Mouse (Mus musculus) layer of hippocampus, adult 8-10 months (tissue): ENCODE measurements around the gene Aox3. TPM values are rescaled to one million over a fixed set of nuclear protein-coding genes. Genes with fewer than 3 reads are reported as not detected.

ENCODE experiments used
- DNase-seq, 2 experiments: peaks; one replicate each; pipeline ENCODE4 v3.0.0; 2022; ENCODE audit warnings: low spot score in 2 of 2
- total RNA-seq, 4 experiments: library from RNA; stranded (reverse); gene quantifications; 2 replicates each; pipeline ENCODE4 v1.2.4; 2022

Gene Aox3
- total RNA-seq, 4 experiments from 2014 or later, result 2.6 to 4.2 (median 3.1) TPM

DNA sequence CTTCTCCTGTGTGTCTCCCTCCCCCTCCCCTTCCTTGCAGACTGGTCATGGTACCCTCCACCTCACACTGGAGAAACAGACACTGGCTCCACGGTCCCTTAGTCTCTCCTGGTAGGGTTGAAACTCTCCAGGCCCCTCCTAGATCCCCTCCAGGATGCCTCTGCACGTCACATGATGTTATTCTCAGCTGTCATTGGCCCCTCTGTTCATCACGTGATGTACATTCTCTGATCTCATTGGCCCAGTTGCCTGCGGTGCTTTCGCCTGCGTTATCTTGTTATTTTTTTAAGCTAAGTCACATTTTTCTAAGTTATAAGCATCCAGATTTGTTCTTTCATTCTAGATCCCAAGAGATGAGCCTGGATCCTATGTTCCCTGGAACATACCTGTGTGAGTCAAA, 7.2 kb upstream of the Aox3 start:
- no peak for DNase-seq

DNA sequence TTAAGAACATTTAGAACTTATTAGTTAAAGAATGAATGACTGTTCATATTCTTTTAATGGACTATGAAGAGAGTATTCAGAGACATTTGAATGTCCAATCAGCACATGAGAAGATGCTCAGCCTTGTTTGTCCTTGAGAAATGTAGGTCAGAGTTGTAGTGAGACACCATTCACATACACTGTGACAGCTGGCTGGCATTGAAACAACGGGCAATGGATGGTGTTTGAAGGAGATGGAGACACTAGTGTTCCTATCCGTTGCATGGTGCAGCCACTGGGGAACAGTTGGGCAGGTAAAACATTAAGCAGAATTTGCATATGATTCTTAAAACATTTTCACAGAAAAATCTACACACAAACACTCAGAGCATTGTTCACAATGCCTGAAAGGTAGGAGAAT, 5.9 kb upstream of the Aox3 start:
- no peak for DNase-seq

DNA sequence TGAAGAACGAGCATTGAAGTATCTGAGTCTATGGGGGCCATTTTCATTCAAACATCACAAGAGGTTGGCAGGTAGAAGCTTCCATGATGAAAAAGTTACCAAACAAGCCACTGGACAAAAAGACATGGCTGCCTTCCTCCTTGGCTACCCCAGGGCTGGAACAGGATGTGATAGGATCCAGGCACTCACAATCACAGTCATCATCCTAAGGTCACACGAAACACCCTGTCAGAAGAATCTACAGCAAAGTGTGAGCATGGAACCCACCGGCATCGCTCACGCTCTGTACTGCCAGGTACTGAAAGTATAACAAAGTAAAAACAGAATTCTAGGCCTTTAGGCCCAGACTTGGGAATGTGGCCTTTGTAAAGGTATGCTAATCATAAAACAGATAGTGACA, 2.7 kb upstream of the Aox3 start:
- DNase-seq, result no peak

DNA sequence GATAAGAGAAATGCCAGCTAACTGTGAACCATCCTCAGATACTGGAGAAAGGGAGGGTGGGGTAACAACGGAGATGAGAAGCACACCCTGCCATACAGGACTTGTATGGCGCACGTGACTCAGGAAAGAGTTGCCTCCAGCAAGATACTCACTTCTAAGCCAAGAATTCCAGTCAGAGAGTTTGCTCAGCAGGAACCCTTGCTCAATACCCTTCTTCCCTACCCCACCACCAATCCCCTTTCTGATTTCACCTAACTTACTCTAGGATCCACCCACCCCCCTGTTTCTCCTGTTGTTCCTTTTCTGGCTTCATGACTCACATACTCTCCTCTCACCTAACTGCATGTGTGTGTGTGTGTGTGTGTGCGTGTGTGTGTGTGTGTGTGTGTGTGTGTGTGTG, 1.6 kb upstream of the Aox3 start:
- DNase-seq, result no peak

DNA sequence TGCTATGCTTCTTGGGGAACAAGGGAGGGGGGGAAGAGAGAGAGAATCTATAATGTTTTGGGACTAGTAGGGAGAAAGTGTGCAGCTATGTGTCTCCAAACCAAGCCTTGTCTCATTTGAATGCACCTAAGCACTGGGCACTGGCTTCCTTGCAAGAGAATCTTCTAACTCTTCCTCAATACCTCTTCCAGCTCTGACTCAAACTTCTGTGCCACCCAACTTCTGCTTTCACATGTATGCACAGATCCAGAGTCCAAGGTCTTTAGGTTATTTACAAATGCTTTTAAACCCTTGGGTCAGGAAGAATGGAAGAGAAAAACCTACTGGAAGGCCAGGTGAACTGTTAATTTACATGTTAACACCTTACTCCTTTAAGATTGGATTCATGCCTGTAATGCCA, 511 bp downstream of the Aox3 start:
- no peak for DNase-seq

DNA sequence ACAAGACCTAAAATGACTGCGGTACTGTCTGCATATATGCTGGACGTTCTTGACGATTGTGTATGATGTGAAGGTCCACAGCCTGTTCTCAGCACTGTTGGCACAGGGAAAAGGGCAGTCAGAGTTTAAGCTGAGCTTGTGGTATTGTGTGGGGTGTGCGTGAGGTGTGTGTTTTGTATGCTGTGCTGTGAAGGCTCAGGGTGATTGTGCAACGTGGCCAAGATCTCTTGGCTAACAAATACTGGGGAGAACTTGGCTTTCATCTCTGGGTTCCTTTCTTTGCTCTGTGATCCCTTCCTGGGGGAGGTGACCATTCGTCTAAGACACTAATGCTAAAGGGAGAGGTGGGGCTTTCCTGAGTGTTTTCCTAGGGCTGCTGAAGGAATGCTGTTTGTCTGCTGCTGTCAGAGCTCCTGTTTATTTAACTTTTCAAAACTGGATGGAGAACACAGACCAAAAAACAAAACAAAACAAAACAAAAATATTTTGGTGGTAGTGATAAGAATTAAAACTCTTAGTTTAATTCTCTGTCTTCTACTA, 1.2 kb downstream of the Aox3 start:
- DNase-seq, result no peak

DNA sequence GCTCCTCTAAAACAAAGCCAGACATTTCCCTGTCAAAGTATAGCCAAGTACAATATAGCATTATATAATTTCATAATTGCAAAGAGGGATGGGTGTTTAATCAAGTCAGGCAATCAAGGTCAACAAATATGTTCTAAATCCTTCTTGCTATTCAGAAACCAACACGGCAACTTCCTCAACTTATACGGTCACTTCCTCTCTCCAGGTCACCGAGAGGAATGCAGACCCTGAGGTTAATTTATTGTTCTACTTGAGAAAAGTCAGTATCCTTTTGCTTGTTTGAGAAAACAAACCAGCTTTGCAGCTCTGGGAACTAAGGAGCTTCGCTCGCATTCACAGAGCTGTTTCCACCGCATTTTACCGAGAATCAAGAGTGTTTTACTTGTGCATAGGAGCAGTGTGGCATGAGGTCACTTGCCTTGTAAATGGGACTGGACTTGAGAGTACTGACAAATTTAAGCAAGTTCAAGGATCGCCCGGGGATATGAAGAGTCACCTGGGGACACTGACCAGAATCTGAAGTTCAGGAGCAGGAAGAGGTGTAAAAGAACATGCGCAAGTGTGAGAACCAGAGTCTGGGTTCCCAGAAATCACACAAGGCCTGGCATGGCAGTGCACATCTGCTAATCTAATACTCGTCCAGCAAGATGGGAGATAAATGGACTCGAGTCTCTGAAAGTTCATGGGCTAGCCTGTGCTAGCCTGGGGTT, 1.9 kb downstream of the Aox3 start:
- DNase-seq, result no peak

DNA sequence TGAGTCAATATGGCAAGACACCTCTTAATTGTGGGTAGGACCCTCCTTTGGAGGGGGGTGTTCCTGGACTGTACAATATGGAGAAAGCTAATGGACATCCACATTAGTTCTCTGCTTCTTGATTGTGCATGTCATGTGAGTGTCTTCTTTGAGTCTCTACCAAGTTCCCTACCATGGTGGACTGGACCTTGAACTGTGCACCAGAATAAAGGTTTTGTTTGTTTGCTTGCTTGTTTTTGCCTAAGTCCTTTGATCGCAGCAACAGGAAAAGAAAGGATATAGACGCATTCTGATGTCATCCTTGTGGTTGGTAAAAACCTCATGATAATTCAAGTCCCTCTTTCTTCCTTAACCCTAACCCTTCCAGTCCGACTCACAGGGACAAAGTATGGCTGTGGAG, 5.3 kb downstream of the Aox3 start:
- DNase-seq, result no peak

DNA sequence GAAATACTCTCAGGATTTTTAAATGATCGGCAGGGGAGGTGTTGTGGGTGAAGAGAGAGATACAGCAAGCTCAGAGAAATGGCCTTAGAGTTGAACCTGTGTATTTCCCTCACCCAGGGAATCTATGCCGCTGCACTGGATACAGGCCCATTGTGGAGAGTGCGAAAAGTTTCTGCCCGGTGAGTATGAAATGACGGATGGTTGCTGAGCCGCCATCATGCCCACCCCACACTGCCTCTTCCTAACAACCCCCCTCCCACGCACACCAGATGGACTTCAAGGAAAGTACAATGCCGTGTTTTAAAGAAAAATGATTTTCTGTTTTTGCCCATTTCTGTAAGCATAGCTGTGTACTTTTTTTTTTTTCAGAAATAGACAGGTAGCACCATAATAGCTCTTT, 12.0 kb downstream of the Aox3 start:
- no peak for DNase-seq

DNA sequence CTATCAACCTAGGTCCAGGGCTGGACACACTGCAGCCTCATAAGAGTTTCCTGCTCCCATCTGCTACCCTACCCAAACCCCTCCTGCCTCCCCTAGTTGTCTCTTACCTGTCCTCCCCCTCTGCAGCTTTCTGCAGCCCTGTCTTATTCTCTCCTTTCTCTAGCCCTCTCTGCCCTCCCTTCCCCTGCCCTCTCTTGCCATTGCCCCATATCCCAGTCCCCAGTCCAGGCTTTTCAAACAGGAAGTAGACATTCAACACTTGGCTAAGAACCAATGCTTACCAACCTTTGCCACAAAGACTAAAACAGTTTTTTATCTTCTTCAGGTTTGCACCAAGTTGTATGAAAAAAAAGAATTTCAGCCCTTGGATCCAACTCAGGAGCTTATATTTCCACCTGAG, 25.0 kb downstream of the Aox3 start:
- no peak for DNase-seq

DNA sequence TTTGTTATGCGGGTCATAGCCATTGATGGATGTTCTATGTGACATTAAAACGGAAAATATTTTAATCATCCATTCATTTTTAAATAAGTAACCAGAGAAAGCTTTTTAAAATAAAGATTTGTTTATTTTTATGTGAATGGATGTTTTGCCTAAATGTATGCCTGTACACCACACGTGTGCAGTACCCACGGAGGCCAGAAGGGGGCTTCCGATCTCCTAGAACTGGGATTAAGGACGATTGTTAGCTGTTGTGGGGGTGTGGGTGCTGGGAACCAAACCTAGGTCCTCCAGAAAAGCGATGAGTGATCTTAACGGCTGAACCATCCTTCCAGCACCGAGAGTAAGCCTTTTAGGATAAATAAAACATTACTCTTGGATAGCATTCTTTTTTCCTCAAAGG, 26.1 kb downstream of the Aox3 start:
- DNase-seq, result no peak

DNA sequence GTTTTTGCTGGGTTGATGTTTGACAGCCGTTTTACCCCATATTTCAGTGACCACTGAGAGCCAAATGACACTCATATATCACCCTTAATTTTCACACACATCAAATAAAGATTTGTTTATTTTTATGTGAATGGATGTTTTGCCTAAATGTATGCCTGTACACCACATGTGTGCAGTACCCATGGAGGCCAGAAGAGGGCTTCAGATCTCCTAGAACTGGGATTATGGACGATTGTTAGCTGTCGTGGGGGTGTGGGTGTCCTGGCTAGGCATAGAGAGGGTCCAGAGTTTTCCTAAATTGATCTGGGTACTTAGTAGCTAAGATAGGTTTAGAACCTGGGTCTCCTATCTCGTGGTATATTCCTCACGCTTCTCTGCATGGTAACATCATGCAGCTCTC, 27.7 kb downstream of the Aox3 start:
- DNase-seq, result no peak

DNA sequence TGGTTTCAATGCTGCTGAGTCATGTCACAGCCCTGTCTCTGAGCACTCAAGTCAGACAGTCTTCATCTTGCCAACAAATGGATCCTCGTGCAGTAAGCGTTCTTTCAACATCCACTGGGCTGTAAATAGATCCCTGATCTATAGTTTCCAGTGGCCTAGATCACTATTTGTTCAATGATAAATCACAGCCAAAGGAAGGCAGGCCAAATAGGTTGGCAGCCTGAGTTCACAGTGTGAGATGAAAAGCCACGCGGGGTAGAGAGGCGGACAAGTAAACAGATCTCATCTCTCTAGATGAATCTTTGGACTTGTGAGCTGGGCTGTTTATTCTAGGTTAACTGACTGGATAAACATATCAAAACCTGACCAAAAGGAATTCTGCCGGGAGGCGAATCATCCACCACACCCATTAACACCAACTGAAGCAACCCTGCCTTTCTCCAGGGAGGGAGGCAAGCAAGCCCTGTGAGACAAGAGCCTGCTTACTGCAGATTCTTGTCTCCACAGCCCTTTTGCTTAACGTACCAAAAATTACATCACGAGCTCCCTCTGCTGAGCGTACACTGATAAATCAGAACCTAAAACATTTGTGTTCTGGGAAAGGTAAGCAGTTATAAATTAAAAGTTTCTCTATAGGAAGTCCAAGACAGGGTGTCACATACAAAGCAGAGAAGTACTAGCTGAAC, 31.6 kb downstream of the Aox3 start:
- DNase-seq, result peak; percentile 7 to 46

DNA sequence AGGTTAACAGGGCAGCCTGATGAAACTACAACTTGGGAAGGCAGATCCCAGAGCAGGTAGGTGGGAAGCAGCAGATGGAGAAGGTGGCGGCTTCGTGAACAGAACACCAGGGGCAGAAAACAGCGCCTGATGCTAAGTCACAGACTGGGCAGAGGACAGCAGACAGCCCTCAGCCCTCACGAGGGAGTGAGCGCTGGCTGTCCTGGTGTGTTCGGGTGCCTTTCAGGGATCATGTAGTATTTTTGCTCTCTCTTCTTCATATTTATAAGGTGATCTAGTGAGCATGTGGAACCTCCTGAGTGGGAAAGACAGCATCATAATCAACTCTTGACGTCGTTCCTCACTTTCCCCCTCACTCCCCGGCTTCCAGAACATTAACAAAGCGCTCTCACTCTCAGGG, 33.1 kb downstream of the Aox3 start:
- no peak for DNase-seq

DNA sequence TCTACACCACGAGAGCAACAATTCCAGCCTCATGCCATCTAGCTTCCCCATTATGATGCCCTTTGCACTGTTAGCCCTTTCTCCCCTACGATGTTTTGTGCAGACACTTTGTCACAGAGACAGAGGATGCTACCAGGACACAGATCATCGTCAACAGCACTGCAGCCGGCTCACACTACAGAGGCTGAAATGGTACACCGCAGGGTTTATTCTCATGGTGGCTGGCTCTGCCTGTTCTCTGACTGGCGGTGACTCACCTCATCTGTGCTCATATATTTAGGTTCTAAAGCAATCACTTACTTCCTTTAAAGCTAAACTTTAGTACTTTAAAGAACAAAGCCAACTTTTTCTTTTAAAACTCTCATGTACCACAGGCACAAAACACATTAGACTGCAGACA, 34.8 kb downstream of the Aox3 start:
- DNase-seq, result no peak

DNA sequence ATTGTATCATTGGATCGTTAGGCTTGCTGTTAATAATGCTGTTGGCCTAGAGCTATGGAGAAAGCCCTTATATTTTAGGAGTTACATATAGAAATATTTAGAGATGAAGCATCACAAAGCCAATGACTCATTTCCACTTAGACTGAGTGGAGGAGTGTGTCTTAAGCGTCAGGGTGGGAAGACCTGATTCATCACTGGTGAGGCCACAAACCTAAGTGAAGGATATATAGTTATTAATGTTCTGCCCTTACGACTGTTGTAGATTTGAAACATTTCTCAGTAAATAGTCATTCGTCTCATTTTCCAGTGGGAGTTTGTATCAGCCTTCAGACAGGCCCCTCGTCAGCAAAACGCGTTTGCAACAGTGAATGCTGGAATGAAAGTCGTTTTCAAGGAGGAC, 39.3 kb downstream of the Aox3 start:
- DNase-seq, result no peak

DNA sequence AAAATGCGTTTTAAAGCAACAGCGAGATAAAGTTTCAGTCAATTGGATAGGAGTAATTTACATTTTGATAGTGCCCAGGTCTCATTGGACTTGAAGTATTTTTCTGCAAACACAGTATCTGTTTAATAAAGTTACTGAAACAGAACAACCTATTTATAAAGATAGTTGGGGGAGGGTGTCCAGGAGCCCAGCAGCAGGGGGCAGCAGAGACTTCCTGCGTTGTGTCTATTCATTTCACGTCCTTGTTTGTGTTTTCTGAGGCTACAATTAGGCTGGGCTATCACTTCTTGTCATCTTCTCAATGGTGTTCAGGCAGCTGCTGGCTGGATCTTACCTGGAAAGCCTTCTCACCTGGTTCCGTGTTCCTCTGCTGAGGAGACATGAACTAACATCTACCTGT, 43.8 kb downstream of the Aox3 start:
- peak; percentile 5 to 46 for DNase-seq

DNA sequence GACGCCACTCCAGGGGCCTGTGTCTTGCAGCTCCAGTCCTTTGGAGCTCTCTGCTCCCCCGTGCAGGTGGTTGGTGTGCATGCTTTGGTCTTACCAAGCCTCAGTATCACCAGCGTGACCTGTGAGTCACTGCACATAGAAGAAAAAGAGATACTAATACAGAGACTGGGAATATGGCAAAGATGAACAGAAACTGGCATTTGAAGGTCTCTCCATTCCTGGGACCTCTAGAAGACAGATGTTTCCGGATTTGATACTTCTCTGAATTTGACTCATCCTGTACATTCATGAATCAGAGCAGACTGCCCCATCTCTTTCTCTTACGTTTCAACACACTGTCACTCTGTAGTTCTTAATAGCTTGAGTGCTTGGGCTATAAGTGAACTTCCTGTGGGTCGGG, 57.0 kb downstream of the Aox3 start:
- DNase-seq, result no peak

DNA sequence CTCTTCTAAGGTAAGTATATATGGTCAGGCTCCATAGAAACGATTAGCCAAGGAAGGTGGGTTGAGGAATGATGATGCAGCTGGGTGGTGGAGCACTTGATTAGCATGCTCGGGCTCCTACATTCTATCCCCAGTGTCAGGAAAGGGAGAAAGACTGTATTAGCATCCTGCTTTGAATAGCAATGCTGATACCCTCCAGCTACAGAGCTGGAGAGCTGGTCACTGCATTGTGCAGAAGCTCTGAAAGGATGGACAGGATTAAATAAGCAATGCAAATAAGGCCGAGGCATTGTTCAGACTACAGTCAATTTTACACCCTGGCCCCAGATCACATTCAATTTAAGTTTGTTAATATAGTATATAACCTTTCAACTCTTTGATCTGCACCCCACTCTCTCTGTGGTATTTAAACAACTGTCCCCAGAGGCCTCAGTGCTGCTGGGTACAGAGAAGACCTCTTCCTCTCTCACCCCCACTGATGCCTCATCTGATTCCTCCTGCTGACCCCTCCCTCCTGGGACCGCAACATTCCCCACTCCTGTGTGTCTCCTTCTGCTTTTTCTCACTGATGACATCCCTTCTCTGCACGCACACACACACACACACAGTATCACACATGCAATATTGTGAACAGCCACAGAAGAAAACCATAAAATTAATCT, 75.7 kb downstream of the Aox3 start:
- DNase-seq, result no peak

DNA sequence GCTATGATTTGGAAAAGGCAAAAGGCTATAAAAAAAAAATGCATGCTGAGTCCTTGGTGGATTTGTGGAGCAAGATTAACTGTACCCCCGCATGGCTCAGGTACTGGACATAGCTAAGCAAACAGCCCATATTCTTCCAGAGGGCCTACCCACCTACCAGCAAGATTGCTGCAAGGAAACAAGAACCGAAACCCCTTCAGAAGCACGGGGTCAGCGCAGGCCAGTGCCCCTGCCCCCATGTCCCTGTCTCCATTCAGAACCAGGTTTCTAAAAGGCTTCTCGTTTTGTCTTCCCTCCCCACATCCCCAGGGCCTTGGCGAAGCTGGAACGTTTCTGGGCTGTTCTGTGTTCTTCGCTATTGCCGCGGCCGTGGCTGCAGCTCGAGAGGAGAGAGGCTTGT, 81.4 kb downstream of the Aox3 start:
- DNase-seq, result no peak

DNA sequence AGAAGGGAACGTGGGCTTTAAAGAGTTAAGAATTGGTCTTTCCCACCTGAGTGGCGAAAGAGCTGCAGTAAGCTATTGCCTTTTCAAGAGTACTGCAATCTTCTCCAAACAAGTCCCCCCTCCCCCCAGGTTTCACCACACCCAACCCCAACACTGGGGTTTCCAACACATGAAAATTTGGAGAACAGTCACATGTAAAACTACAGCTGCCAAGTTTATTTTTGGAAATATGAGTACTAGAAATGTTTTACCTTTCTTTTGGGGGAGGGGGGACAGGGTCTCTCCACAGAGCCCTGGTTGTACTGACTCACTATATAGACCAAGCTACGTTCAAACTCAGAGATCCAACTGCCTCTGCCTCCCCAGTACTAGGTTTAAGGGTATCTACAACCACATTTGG, 82.1 kb downstream of the Aox3 start:
- DNase-seq, result no peak

DNA sequence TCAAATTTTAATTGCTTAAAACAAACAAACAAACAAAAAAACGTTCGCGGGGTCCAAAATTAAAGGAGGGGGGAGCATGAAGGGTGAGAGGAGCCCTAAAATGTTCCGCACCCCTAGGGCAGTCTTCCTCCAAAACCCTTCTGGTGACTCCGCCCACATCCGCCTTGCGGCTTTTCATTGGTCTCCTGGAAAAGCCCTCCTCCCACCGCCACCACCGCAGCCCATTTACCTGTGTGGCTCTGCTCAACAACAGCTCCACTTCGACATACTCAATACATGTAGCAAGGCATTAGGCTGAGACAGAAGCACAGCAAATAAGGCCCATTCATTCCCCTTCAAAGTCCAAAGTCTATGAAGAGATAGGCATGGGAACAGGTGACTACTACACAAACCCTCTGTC, 82.6 kb downstream of the Aox3 start:
- no peak for DNase-seq

DNA sequence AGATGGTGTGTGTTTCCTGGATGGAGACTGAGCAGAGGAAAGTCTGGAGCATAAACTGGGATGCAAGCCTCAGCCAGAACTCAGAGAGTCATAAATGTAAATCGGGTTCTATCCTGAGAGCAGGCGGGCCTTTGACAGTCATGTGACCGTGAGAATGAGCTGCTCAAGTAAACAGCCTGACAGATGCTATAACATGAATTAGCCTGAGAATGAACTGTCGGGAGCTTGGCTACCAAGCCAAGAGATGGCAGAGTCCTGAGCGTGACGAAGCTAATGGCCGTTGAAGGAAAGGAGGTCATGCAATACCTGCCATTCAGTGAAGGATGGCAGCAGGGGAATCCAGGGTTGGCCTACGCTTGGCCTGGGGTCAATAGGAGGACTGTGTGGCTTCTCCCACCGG, 84.1 kb downstream of the Aox3 start:
- no peak for DNase-seq
